Mouse (Mus musculus) frontal cortex, postnatal 25 days (tissue): ENCODE measurements around the gene Gm5796.
"Not testable (repeated sequence)": the region's sequence is repeated elsewhere in the genome, so short reads cannot be mapped to it uniquely, and the experiment has no call there.

Source experiments
- DNase-seq, 2 experiments: peaks; one replicate each; pipeline ENCODE4 v3.0.0; 2022; ENCODE audit warnings: low spot score in 2 of 2

Gene Gm5796

DNA sequence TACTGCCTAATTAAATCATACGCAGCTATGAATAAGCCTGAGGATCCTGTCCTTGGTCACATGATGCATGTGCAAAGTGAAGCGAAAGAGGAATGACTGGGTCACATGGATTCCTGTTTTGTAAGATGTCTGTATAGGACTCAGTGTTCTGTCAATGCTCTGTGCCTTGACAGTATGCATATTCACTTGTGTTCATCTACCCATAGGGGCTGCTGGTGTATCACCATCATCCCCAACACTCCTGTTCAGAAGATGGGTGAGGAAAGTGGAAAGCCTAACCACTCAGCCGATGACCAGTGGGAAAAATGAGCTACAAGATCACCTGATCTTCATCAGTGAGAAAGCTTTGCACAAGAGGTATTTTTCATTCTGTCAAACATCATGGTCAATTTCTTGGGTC is at the start of gene Gm5796:
TSS of gene Gm5796 (plus strand) at position 301 of the 400 bp plus-strand sequence.
- not testable (repeated sequence) for DNase-seq

- not testable (repeated sequence) for DNase-seq
Observed at GRCm38 (mm10) chr14:3998094-3998493, 25.6 kb upstream of the Gm5796 start, which contains the start of gene Gm3099. Gm3099 (plus strand) TSS chr14:3998394.

DNA sequence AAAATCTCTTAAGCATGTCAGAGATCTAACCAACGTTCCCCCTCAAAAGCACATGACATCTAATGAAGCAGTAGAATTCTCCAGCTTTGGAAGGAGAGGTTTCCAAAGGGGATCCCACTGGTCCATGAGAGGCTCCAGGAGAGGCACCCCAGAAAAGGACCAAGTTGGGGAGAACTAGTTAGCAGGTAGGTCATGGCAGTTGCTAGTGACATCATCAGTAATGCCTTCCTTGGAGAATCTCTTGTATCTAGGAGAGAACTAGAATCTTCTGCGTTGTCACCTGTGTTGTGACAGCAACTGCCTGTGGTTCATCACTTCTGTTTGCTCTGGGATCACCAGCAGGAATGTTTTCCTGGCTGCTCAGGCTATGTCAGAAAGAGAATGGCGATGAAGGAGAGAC is 60.1 kb downstream of the Gm5796 start, which contains the start of gene Gm3115:
TSS of gene Gm3115 (plus strand) at position 301 of the 400 bp plus-strand sequence.
- not testable (repeated sequence) for DNase-seq
